Mouse (Mus musculus): ENCODE measurements around the gene Ralgapa1. TPM values are rescaled to one million over a fixed set of nuclear protein-coding genes. Genes with fewer than 3 reads are reported as not detected.
"Not testable (repeated sequence)": the region's sequence is repeated elsewhere in the genome, so short reads cannot be mapped to it uniquely, and the experiment has no call there.

Gene Ralgapa1
- total RNA-seq, 2 experiments from 2014 or later, result 56.1 to 64.5 TPM

DNA sequence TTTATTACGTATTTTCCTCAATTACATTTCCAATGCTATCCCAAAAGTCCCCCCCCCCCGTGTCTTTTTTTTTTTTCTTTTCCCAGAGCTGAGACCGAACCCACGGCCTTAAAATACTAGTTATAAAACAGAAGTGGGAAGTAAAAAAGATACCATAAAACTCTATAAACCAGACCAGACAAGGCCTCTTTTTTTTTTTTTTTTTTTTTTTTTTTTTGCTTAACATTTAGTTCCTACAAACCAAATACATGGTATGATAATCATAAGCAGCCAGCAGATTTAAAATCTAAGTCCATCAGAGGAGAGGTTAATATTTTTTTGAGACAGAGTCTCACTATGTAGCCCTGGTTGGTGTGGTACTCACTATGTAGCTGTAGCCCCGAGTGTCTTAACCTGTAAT, 4.5 kb downstream of the Ralgapa1 start:
- DNase-seq (ENCODE audit: low spot score), result no peak
- intact Hi-C loops (cut with DNase I), result no loop called here

DNA sequence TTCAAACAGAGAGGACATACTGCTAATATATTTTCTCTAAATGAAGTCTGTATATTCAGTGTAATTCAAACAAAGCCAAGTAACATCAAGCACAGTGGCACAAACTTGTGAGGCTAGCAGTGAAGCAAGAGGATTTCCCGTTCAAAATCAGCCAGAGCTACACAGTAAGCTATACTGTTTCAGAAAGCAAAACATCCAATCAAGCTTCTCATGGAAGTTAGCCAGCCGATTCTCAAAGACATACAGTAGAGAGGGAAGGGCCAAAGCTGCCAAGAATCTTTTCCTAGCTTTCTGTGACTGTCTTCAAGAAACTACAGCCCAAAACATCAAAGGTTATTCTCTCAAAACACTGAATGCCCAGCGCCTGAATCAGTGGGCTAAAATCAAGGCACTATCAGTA, 15.9 kb downstream of the Ralgapa1 start:
- DNase-seq (ENCODE audit: low spot score), result no peak
- intact Hi-C loops (cut with DNase I), result no loop called here

DNA sequence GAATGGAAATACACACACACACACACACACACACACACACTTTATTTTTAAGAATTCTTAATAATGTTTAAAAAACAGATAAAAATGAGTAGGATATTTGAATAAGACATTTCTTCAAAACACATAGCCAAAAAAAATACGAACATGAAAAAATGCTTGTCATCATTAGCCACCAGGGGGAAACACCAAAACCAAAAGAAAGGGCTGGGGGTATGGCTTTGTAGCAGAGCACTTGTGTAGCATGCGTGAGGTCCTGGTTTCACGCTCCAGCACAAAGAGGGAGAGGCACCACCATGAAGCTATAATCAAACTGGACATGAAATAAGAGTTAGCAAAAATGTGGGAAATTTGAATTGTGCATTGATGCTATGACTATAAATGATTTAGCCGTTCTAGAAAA, 19.8 kb downstream of the Ralgapa1 start:
- intact Hi-C loops (cut with DNase I), result no loop called here
- DNase-seq (ENCODE audit: low spot score), result no peak

DNA sequence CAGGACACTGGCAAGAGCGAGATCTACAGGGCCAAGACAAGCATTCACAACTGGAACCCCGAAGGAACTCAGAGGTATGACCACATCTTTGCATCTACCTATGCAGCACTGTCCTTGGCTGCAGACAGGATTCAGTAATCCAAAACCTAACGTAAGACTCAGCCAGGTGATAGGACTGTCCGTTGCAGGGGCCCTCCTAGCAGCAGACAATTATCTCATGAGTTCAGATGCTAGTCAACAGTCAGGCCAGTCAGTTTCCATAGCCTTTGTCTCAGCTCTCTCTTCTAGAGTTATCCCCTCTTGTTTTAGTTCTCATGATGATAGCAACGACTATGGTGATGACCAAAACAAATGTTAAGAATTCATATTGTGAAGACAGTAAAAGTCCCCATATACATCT, 20.8 kb downstream of the Ralgapa1 start:
- DNase-seq (ENCODE audit: low spot score), result no peak
- intact Hi-C loops (cut with DNase I), result no loop called here

DNA sequence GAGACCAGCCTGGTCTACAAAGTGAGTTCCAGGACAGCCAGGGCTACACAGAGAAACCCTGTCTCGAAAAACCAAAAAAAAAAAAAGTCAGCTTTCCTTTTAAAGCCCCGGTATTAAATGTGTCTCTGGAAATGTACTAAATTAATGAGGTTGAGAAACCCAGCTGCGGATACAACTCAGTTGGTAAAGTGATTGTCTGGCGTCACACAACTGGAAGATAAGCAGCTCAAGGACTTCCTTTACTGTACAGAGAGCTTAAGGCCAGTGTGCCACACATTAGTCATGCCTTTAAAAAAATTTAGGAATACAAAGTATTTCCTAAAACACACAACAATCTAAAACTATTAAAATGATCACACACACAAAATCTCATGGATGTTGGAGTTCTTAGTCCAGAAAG, 22.2 kb downstream of the Ralgapa1 start:
- intact Hi-C loops (cut with DNase I), result no loop called here
- DNase-seq (ENCODE audit: low spot score), result no peak

DNA sequence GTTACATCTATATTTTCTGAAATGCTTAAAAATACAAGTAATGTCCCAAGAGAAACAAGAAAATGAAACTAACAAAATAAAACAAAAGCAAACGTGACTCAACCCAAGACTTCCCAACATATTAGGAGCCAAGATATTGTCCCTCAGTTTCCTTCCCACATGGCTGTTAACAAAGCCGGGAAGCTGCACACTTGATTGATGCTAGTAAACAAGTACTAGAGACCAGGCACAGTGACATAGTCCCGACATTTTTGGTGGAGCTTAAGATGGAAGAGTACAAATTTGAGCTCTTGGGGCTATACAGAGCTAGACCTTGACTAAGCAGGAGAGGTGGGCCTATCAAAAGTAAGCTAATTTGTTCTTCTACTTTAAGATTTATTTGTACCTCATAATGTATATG, 23.9 kb downstream of the Ralgapa1 start:
- intact Hi-C loops (cut with DNase I), result loop anchor here (2.0 kb wide), 1 partner anchor 24 kb away; the partner anchor contains the start of gene Ralgapa1

DNA sequence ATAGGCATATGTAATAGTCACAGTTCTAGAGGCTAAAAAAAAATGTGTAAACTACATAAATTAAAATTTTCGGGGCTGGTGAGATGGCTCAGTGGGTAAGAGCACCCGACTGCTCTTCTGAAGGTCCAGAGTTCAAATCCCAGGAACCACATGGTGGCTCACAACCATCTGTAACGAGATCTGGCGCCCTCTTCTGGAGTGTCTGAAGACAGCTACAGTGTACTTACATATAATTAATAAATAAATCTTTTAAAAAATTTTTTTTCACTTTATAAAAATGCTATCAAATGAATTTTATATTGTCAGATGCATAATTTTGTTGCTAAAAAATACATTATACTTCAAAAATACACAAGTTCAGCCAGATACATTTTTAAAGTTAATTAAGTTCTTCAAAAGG, 26.5 kb downstream of the Ralgapa1 start:
- DNase-seq (ENCODE audit: low spot score), result not testable (repeated sequence)
- intact Hi-C loops (cut with DNase I), result loop anchor here (5.0 kb wide), 1 partner anchor 38 kb away; no protein-coding TSS in a partner anchor

More for the DNA sequence above, 23.9 kb downstream of the Ralgapa1 start:
- no peak for DNase-seq (ENCODE audit: low spot score)

DNA sequence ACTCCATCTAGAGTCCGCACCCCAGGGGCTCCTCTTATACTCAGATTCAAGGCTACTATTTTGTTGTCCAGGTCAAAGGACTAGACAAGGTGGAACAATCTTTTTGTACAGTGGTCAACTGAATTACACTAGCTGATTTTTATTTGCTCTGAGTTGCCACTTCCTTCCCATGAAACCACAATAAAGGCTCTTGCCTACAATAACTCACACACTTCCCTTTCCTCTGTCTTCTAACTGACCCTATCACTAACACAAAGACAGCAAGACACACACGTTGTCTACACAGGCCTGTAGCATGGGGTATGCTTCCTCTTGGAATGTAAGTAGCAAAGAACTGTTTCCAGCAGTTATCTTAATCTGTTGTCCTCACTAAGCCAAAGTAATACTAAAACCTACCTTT, 35.7 kb downstream of the Ralgapa1 start:
- DNase-seq (ENCODE audit: low spot score), result no peak
- intact Hi-C loops (cut with DNase I), result no loop called here

DNA sequence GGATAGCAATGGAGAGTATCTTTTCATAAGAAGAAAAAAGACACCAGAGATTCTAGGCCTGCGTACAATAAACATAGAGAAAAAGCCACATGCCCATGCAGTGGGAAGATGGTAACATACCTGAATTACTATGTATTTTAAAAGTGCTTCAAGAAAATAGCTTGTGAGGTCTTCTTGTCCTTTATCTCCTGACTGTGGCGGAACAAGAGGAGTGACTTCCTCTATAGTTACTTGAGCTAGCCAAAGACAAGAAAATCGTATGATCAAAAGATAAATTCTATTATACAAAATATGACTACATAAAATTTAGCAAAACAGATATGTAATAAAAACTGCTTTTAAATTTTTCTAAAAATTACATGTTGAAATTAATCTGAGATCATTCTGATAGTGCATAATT, 38.3 kb downstream of the Ralgapa1 start:
- intact Hi-C loops (cut with DNase I), result no loop called here
- DNase-seq (ENCODE audit: low spot score), result no peak

DNA sequence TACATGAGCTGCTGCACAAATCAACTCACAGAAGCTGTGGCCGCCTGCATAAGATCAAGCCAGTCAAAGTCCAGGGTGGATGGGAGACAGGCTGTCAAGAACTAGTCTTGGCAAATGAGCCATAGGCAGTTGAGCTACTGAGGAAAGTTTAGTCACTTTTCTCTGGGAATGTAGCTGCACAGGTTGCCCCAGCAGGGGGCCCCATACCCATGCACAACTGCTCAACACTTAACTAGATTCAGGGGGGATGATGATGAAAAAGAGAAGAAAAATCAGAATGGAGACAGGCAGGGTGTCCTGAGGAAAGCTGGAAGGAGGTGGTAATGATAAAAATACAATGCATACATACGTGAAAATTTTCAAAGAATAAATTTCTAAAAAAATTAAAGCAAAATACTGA, 42.7 kb downstream of the Ralgapa1 start:
- DNase-seq (ENCODE audit: low spot score), result no peak
- intact Hi-C loops (cut with DNase I), result loop anchor here (1.0 kb wide), 1 partner anchor 53 kb away; no protein-coding TSS in a partner anchor

DNA sequence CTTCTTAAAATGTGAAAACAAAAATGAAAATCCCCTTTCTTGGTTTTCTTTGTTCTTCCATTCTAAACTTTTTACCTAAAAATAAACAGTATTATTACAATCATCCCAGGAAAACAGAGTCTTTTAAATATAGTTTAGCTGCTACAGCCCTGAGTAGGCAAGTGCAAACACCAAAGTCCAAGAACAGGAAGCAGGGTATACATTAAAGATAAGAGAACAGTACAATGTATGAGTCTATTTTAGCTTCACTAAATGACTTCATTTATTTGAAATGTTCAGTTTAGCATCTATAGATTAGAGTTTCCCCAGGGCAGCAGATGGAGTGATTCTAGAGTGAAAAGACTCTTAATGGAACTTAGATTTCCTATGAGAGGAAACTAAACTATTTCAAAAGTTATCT, 43.6 kb downstream of the Ralgapa1 start:
- DNase-seq (ENCODE audit: low spot score), result no peak
- intact Hi-C loops (cut with DNase I), result no loop called here

DNA sequence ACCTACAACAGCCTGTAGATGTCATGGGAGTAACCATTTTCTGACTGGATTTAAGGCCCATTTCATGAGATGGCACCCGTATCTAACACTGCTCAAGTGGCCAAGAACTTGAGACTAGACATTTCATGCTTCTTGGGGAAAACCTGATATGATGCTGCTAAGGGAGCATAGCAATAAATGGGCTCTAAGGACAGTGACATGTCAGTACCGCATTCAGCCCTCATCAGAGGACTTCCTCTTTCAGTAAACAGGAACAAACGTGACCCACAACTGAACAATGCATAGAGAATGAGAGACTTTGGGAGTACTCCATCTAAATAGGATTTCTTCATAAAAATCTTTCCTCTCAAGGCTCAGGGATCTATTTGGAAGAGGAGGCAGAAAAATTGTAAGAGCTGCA, 46.7 kb downstream of the Ralgapa1 start:
- DNase-seq (ENCODE audit: low spot score), result no peak
- intact Hi-C loops (cut with DNase I), result no loop called here

DNA sequence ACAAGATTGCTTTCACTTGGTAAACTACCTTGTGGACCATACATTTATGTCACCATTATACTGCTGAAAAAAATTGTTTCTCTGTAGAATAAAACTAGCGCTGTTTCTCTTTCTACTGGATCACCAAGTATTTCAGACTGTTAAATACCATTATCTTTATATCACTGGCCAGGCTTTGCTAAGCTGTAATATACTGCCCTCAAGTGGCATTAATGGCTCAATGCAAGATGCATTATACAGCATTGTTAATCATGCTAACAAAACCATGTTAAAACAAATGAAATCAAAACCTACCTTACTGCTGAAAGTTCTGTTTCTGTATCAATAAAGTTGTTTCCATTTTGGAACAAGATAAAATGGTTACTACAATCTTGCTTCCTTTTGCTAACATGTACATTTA, 100.6 kb downstream of the Ralgapa1 start:
- intact Hi-C loops (cut with DNase I), result no loop called here
- no peak for DNase-seq (ENCODE audit: low spot score)

DNA sequence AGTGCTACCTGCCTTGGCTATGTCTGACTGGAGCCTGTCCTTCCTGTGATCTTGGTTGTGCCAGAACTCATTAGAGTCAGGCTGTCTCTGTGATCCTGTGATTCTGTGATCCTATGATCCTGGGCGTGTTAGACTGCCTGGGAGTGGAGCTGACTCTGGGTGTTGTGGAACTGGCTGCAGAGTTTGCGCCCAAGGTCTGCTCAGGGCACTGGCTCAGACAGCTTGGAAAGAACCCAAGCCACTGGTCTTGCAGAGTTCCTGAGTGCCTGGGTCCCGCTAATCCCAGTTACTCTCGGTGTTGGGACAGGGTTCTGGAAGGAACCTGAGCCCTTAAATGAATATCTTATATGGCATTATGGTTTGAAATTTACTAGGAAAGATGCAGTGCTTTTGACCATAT, 115.1 kb downstream of the Ralgapa1 start:
- DNase-seq (ENCODE audit: low spot score), result no peak
- intact Hi-C loops (cut with DNase I), result no loop called here

DNA sequence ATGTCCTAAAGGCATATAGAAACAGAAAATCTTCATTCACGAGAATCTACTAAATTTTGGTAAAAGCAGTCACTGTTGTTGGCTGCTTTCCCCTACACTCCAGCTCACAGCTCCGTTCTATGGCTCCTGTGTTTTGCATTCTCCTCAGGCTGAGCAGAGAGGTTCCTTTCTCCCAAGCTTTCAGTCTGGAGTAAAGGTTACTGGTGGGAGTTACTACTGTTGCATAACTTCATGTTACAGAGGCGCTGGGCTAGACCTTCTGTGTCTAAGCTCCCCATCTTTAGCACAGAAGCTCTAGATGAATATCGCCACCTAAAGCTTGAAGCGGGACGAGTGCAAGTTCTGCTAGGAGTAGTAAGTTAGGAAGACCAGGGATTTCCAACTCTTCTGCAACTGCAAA, 154.3 kb downstream of the Ralgapa1 start:
- intact Hi-C loops (cut with DNase I), result no loop called here
- no peak for DNase-seq (ENCODE audit: low spot score)

DNA sequence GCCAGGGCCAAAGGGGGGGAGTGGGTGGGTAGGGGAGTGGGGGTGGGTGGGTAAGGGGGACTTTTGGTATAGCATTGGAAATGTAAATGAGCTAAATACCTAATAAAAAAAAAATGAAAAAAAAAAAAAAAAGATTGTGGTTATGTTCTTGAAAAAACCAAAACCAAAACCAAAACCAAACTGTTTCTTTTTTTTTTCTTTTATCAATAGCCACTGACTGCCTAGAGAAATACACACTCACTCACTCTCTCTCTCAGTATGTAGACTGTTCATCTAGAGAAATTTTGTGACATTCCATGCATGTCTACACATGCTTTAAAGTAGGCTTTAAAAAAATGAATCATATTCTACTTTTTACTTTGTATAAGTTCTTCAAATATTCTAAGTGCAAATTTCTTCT, 157.8 kb downstream of the Ralgapa1 start:
- intact Hi-C loops (cut with DNase I); DNase-seq (ENCODE audit: low spot score): not testable (repeated sequence)

DNA sequence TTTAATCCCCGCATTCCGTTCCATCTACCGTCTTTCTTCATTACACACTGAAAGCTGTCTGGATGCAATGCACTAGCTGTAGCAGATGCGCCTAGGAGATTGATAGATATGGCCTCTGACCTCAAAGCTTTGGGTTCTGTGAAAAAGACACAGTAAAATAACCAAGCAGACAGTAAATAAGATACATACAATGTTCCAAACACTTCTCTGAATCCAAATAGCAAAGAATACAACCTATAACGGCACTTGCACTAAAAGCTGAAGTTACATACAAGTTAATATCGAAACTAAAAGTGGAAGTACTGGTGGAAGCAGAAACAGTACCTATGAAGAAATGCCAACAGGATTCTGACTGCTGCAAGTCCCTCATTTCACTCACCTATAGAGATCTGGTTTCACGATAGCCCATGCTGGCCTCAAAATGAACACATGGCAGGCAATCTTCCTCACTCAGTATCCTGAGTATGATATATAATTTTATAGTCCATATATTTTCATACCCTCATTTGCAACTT, 172.9 kb downstream of the Ralgapa1 start:
- intact Hi-C loops (cut with DNase I), result no loop called here
- no peak for DNase-seq (ENCODE audit: low spot score)

DNA sequence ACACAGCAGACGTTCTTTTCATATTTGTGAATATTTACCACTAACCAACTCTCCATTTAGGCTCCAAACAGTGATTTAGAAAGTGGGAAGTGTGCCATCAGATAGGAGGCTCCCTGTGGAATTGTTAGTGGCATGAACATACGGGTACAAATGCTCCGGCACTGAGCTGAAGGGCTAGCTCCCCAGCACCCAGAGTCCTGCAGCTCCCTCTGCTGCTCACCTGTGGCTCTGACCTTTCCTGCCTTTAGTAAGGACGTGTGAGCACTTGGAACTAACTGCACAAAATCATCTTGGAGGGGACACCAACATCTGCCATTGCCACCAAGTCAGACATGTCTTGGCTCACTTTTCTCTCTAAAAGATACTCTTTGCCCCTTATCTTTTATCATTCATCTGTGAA, 194.3 kb downstream of the Ralgapa1 start:
- no peak for DNase-seq (ENCODE audit: low spot score)
- intact Hi-C loops (cut with DNase I), result no loop called here

DNA sequence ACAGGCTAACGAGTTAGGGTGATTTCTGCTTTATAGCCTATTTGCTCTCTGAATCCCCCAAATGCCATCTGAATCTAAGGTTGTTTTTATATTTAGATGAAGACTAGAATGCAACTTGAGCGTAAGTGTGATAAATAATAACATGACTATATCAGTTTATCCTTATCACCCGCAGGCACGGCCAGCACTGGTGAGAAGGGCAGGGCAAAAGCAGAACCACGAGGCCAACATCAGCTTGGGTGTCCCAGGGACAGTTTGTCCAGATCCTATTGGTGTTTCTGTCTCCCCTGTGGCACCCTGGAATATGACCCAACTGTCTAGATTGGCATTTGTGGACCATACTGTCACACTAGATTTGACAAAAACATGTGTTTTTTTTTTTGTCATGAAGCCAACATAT, 197.7 kb downstream of the Ralgapa1 start:
- intact Hi-C loops (cut with DNase I), result no loop called here
- DNase-seq (ENCODE audit: low spot score), result no peak

DNA sequence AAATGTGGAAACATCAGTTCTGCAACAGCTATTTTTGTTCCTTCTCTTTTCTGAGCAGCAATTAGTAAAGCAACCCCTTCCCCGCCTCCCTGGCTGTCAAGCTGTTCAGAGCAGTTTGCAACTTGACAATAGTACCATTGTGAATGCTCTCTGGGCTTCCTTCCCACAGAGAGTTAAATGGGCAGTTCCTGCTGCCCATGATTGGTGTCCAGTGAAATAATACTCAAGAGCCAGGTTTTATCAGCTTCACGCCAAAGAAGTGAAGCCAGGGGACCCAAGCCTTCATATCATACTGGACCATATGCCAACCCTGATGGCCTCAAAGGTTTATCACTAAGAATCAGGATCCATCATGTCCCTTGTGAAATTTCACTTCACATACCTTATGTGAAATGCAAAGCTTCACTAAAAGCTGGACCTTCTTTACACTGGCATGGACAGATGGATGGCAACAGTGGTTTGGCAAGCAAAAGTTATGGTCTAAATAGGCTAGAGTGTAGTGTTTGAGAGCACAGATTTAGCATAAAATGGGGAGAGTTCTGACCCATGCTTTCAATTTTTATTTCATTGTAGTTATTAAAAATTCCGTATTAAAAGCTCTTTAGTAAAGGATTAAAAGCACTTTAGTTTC, 198.2 kb downstream of the Ralgapa1 start:
- no peak for DNase-seq (ENCODE audit: low spot score)
- intact Hi-C loops (cut with DNase I), result no loop called here

DNA sequence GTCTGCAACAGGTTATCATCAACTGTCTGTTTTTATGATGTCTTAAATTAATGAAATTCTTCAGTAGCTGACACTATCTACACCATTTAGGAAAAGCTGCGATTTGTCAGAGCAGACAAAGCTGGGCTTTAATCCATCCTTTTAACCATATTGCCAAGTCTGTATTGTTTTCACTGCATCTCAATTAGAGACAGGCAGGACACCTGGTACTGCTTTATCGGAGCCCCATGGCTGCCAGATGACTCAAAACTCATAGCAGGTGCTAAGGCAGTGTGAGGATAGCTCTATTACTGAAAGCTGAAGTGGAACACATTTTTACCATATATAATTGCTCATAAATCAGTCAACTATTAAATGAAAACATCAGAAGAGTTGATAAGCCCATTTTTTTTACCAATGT, 200.6 kb downstream of the Ralgapa1 start:
- no peak for DNase-seq (ENCODE audit: low spot score)
- intact Hi-C loops (cut with DNase I), result no loop called here

DNA sequence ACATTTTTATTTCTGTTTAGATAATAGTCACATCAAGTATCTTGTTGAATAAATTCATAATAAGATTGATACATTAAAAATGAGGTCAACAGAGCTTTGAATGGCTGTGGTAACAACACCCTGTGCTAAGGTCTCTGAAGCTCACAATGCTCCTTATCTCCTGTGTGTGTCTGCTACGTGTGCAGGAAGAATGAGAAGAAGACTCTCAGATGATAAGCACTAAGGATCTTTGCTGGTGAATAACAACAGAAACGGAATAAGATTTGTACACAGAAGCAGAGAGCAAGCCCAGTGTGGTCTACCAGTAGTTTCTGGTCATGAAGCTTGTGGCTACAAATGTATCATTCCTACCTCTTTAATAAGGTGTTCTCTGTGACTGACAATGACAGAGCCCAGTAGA, 210.2 kb downstream of the Ralgapa1 start:
- intact Hi-C loops (cut with DNase I), result no loop called here

More for the DNA sequence above, 210.2 kb downstream of the Ralgapa1 start:
- DNase-seq (ENCODE audit: low spot score), result no peak
